Mouse (Mus musculus) heart, embryonic 16.5 days (tissue): ENCODE measurements around the gene Phlpp1. TPM values are rescaled to one million over a fixed set of nuclear protein-coding genes. Genes with fewer than 3 reads are reported as not detected.

Source experiments
- ATAC-seq: fragments of 200-750 bp; cut with Nextera tagmentation; replicated peaks from 2 replicates; pipeline ENCODE4 v1.8.0; 2017; ENCODE audit warnings: moderate number of reproducible peaks; ENCODE audit not compliant: insufficient read depth, low FRiP score; ENCODE audit errors: extremely low read depth
- H3K27ac ChIP-seq: fragments of 300-500 bp; sonication (generic); 2 replicates; pipeline ENCODE4 v1.5.1; 2014; ENCODE audit warnings: mild to moderate bottlenecking, low read length, control low read depth, moderate library complexity
- H3K27me3 ChIP-seq: fragments of 300-500 bp; sonication (generic); 2 replicates; pipeline ENCODE4 v1.6.1; 2014; ENCODE audit warnings: low read length, mixed read lengths; ENCODE audit not compliant: control insufficient read depth, insufficient read depth
- H3K36me3 ChIP-seq: fragments of 300-500 bp; sonication (generic); 2 replicates; pipeline ENCODE4 v1.6.1; 2014; ENCODE audit not compliant: control insufficient read depth, insufficient read depth
- H3K4me1 ChIP-seq: fragments of 300-500 bp; sonication (generic); 2 replicates; pipeline ENCODE4 v1.6.1; 2014; ENCODE audit warnings: low read length, mixed read lengths; ENCODE audit not compliant: control insufficient read depth, insufficient read depth
- H3K4me2 ChIP-seq: fragments of 300-500 bp; sonication (generic); 2 replicates; pipeline ENCODE4 v1.6.1; 2014; ENCODE audit warnings: low read depth, mild to moderate bottlenecking, control low read depth, low read length
- H3K4me3 ChIP-seq: fragments of 300-500 bp; sonication (generic); 2 replicates; pipeline ENCODE4 v1.5.1; 2014; ENCODE audit warnings: mild to moderate bottlenecking, control low read depth, low read length
- H3K9ac ChIP-seq: fragments of 300-500 bp; sonication (generic); 2 replicates; pipeline ENCODE4 v1.6.1; 2014; ENCODE audit warnings: low read length, control low read depth
- H3K9me3 ChIP-seq: fragments of 300-500 bp; sonication (generic); replicated peaks from 2 replicates; pipeline ENCODE4 v1.6.1; 2016; ENCODE audit warnings: low read length; ENCODE audit not compliant: control insufficient read depth
- WGBS: fragments of 180-500 bp; shearing (Covaris S2); extraction: QIAGEN DNeasy Blood & Tissue Kit; methylation state at CpG from one replicate; pipeline ENCODE4 v1.1.7; 2014; 5-methylcytosine and 5-hydroxymethylcytosine counted together
- polyA plus RNA-seq: library from polyadenylated mRNA; unstranded; fragments of >200 nt; fragmentation: Nextera tagmentation; extraction: Ambion mirVana; gene quantifications from 2 replicates; pipeline ENCODE4 v1.2.1, GENCODE M21; 2015

The Phlpp1 gene
- polyA plus RNA-seq, 1 experiment from 2014 or later, result 4.7 TPM

DNA sequence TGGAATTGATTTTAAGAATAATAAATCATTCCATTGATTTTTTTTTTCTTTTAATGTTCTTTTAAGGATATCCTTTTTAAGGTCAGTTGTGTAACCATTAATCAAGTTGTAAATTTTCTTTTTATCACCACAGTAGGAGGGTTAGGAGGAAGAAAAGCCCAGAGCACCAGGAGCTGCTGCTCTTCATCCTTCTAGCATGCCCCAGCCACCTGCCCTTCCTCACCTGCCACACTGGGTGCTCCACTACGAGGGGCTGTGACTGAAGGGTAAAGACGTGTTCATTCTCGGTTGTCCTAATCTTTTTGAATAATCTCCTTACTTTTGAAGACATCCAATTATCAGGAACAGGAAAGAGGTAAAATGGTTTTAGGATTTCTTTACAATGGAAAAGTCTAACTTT lies 22.7 kb downstream of the Phlpp1 start:
- H3K36me3 ChIP-seq, result no peaks in the 10 kb centered on the region
- 75% methylated on average over 3 of the region's 3 CpGs for WGBS
- H3K4me3 ChIP-seq, result no peak overlapping the region
- no peak overlapping the region for H3K9ac ChIP-seq
- H3K9me3 ChIP-seq, result no peaks in the 10 kb centered on the region
- peaks cover 29% of the 10 kb centered on the region for H3K4me1 ChIP-seq
- H3K27ac ChIP-seq, result no peak overlapping the region
- H3K4me2 ChIP-seq, result no peak overlapping the region
- no peaks in the 10 kb centered on the region for H3K27me3 ChIP-seq
- no peak for ATAC-seq

DNA sequence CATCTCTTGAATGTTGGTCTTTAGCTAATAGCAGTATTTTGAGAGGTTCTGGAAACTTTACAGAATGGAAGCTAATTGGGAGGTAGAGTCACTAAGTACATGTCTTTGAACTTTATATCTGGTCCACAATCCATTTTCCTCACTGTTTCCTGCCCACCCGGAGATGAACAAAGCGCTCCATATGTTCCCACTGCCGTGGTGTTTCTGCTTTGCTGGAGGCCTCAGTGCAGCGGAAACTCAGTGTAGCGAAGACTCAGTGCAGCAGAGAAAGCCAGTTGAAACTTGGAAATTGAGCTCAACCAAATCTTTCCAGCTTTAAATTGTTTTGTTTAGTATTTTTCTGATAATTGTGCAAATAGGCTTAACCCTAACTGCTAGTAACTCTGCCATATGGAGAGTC lies 26.4 kb downstream of the Phlpp1 start:
- Histone ChIP-seq H3K9ac (no peak overlapping the region), H3K4me3 (no peak overlapping the region), H3K9me3 (no peaks in the 10 kb centered on the region), H3K27ac (no peak overlapping the region), H3K27me3 (no peaks in the 10 kb centered on the region), H3K4me2 (no peak overlapping the region), H3K4me1 (peaks cover 55% of the 10 kb centered on the region), H3K36me3 (no peaks in the 10 kb centered on the region)
- no peak for ATAC-seq
- 72% methylated on average over 5 of the region's 5 CpGs for WGBS

DNA sequence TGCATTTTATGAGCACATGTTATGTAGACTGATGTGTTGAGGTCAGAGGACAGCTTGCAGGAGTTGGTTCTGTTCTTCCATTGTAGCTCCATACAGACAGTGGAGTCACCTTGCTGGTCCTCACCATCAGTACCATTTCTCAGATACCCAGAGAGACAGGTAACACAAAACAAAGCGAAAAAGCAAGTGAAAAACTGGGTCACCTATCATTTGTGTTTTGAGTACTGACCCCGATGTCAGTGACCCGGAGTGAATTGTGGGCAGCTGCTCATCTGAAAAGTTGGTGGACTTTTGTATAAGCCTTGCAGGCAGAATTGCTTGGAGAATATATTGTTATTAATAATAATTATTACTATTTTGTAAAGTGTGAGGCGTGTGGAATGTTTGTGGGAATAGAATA lies 27.6 kb downstream of the Phlpp1 start:
- ATAC-seq, result no peak
- H3K9me3 ChIP-seq, result no peaks in the 10 kb centered on the region
- H3K36me3 ChIP-seq, result no peaks in the 10 kb centered on the region
- H3K27ac ChIP-seq, result peak overlapping the region; percentile 94
- 83% methylated on average over 4 of the region's 4 CpGs for WGBS
- no peak overlapping the region for H3K9ac ChIP-seq
- H3K4me1 ChIP-seq, result peaks cover 56% of the 10 kb centered on the region
- no peaks in the 10 kb centered on the region for H3K27me3 ChIP-seq
- H3K4me2 ChIP-seq, result no peak overlapping the region
- H3K4me3 ChIP-seq, result no peak overlapping the region

DNA sequence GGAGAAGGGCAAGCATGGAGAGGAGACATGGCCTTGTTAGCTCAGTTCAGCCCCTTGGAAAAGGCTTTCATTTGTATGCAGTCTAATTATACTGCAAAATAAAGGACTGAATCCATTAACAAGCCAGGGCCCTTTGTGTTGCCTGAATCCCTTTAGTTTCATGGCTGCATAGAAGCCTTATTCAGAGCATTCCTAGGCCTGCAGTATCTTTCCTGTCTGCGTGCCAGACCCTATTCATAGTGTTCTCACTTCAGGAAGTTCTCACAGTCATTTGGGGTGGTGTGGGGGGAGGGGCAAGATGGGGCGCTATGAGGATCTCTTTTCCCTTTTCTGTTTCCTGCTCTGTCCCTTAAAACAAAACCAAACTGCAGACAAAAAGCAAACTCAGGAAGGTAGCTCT lies 28.1 kb downstream of the Phlpp1 start:
- H3K9me3 ChIP-seq, result no peaks in the 10 kb centered on the region
- H3K36me3 ChIP-seq, result no peaks in the 10 kb centered on the region
- H3K4me1 ChIP-seq, result peaks cover 58% of the 10 kb centered on the region
- WGBS, result 4% methylated on average over 2 of the region's 2 CpGs
- peak overlapping the region; percentile 94 for H3K27ac ChIP-seq
- peak overlapping the region; percentile 56 for H3K4me2 ChIP-seq
- H3K4me3 ChIP-seq, result peak overlapping the region; percentile 11; the same call in 1 of the 2 replicates
- ATAC-seq, result peak; percentile 64; the same call in 1 of the 2 replicates
- no peaks in the 10 kb centered on the region for H3K27me3 ChIP-seq
- H3K9ac ChIP-seq, result peak overlapping the region; percentile 50; the same call in 1 of the 2 replicates

GRCm38 (mm10) chr1:106201025-106201424 lies 29.5 kb downstream of the Phlpp1 start:
- ATAC-seq, result no peak
- Histone ChIP-seq H3K27ac (peak overlapping the region; percentile 41), H3K9me3 (no peaks in the 10 kb centered on the region), H3K4me1 (peaks cover 62% of the 10 kb centered on the region), H3K27me3 (no peaks in the 10 kb centered on the region), H3K4me2 (no peak overlapping the region), H3K36me3 (no peaks in the 10 kb centered on the region), H3K9ac (no peak overlapping the region), H3K4me3 (no peak overlapping the region)
- 89% methylated on average over 1 of the region's 1 CpGs for WGBS

DNA sequence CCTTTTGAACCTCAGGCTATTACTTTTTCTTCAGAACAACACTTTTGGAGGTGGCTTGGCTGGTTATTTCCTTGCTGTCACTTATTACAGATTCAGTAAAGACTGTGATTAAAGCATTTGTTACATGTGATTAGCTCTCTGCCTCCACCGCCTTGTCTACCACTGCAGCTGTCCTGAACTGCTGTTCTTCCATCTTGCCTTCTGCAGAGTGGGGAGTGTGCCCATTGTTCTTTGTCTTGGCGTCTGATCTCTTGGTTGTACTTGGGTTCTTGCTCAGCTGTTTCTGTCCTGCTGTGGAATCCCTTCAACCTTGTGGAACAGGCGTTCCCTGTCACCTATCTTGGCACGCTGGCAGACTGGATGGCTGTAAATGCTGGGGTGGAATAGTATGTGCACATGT lies 30.4 kb downstream of the Phlpp1 start:
- peak overlapping the region; percentile 89 for H3K27ac ChIP-seq
- no peak overlapping the region for H3K4me3 ChIP-seq
- ATAC-seq, result no peak
- no peak overlapping the region for H3K9ac ChIP-seq
- H3K27me3 ChIP-seq, result no peaks in the 10 kb centered on the region
- H3K4me1 ChIP-seq, result peaks cover 67% of the 10 kb centered on the region
- H3K4me2 ChIP-seq, result no peak overlapping the region
- H3K9me3 ChIP-seq, result no peaks in the 10 kb centered on the region
- no peaks in the 10 kb centered on the region for H3K36me3 ChIP-seq
- WGBS, result 53% methylated on average over 4 of the region's 4 CpGs

- Histone ChIP-seq H3K4me3 (no peak overlapping the region), H3K36me3 (no peaks in the 10 kb centered on the region), H3K4me2 (peak overlapping the region; percentile 56), H3K4me1 (peaks cover 67% of the 10 kb centered on the region), H3K9me3 (peaks cover 2% of the 10 kb centered on the region; the same call in 1 of the 2 replicates), H3K27ac (peak overlapping the region; percentile 89), H3K9ac (peak overlapping the region; percentile 43; the same call in 1 of the 2 replicates), H3K27me3 (no peaks in the 10 kb centered on the region)
- no peak for ATAC-seq
- 29% methylated on average over 3 of the region's 3 CpGs for WGBS
Measured at GRCm38 (mm10) chr1:106203942-106204341, 32.4 kb downstream of the Phlpp1 start.

GRCm38 (mm10) chr1:106204350-106204749 lies 32.8 kb downstream of the Phlpp1 start:
- no peaks in the 10 kb centered on the region for H3K36me3 ChIP-seq
- H3K4me2 ChIP-seq, result peak overlapping the region; percentile 56
- no peaks in the 10 kb centered on the region for H3K27me3 ChIP-seq
- H3K4me1 ChIP-seq, result peaks cover 63% of the 10 kb centered on the region
- WGBS, result 19% methylated on average over 3 of the region's 3 CpGs
- H3K9me3 ChIP-seq, result peaks cover 2% of the 10 kb centered on the region; the same call in 1 of the 2 replicates
- ATAC-seq, result peak; percentile 91
- peak overlapping the region; percentile 89 for H3K27ac ChIP-seq
- peak overlapping the region; percentile 30; the same call in 1 of the 2 replicates for H3K4me3 ChIP-seq
- peak overlapping the region; percentile 43; the same call in 1 of the 2 replicates for H3K9ac ChIP-seq

- no peaks in the 10 kb centered on the region for H3K27me3 ChIP-seq
- H3K4me3 ChIP-seq, result no peak overlapping the region
- no peak overlapping the region for H3K27ac ChIP-seq
- ATAC-seq, result no peak
- 79% methylated on average over 5 of the region's 5 CpGs for WGBS
- no peak overlapping the region for H3K9ac ChIP-seq
- H3K4me2 ChIP-seq, result no peak overlapping the region
- H3K36me3 ChIP-seq, result no peaks in the 10 kb centered on the region
- peaks cover 2% of the 10 kb centered on the region; the same call in 1 of the 2 replicates for H3K9me3 ChIP-seq
- peaks cover 34% of the 10 kb centered on the region for H3K4me1 ChIP-seq
Measured at GRCm38 (mm10) chr1:106208581-106208980, 37.0 kb downstream of the Phlpp1 start.
